Mouse (Mus musculus) forebrain, embryonic 14.5 days (tissue): ENCODE measurements at regions not wholly inside any gene's neighbourhood (a gene's known extent, or its start where the extent isn't known, plus 50 kb on each side); places are given as distances from the start of the nearest gene placed in this dataset.
A peak's percentile ranks its signal among the peaks of the same experiment; 100 is the strongest.

ENCODE experiments used
- ATAC-seq: fragments of 200-750 bp; cut with Nextera tagmentation; 2 replicates; pipeline ENCODE4 v1.8.0; 2017; ENCODE audit warnings: mild to moderate bottlenecking, moderate library complexity
- DNase-seq: peaks from one replicate; pipeline ENCODE4 v3.0.0-alpha.2; 2015; ENCODE audit warnings: low spot score
- H3K27ac ChIP-seq: fragments of 300-500 bp; sonication (generic); 2 replicates; pipeline ENCODE4 v1.5.1; 2014; ENCODE audit warnings: low read depth, mild to moderate bottlenecking, control low read depth, low read length, moderate library complexity
- H3K27me3 ChIP-seq: fragments of 300-500 bp; sonication (generic); replicated peaks from 2 replicates; pipeline ENCODE4 v1.6.1; 2014; ENCODE audit warnings: low read length, control low read depth, mixed read lengths; ENCODE audit not compliant: control insufficient read depth, insufficient read depth
- H3K36me3 ChIP-seq: fragments of 300-500 bp; sonication (generic); 2 replicates; pipeline ENCODE4 v1.6.1; 2014; ENCODE audit warnings: low read length, control low read depth; ENCODE audit not compliant: control insufficient read depth, insufficient read depth
- H3K4me1 ChIP-seq: fragments of 300-500 bp; sonication (generic); 2 replicates; pipeline ENCODE4 v1.6.1; 2014; ENCODE audit warnings: antibody characterized with exemption, low read length, control low read depth; ENCODE audit not compliant: control insufficient read depth, insufficient read depth
- H3K4me2 ChIP-seq: fragments of 300-500 bp; sonication (generic); 2 replicates; pipeline ENCODE4 v1.6.1; 2014; ENCODE audit warnings: mild to moderate bottlenecking, control low read depth, low read length
- H3K4me3 ChIP-seq: fragments of 300-500 bp; sonication (generic); 2 replicates; pipeline ENCODE4 v1.5.1; 2014; ENCODE audit warnings: low read depth, low read length, control low read depth
- H3K9ac ChIP-seq: fragments of 300-500 bp; sonication (generic); 2 replicates; pipeline ENCODE4 v1.6.1; 2014; ENCODE audit warnings: mild to moderate bottlenecking, low read length, control low read depth, moderate library complexity
- H3K9me3 ChIP-seq: fragments of 300-500 bp; sonication (generic); replicated peaks from 2 replicates; pipeline ENCODE4 v1.6.1; 2016; ENCODE audit warnings: low read length, control low read depth, mixed read lengths; ENCODE audit not compliant: control insufficient read depth
- WGBS: fragments of 180-500 bp; shearing (Covaris S2); extraction: QIAGEN DNeasy Blood & Tissue Kit; methylation state at CpG from one replicate; pipeline ENCODE4 v1.1.7; 2014; 5-methylcytosine and 5-hydroxymethylcytosine counted together

GRCm38 (mm10) chr15:87201055-87201454 lies 343.0 kb upstream of the Fam19a5 start:
- Histone ChIP-seq H3K9ac (no peak overlapping the region), H3K9me3 (no peaks in the 10 kb centered on the region), H3K4me1 (no peaks in the 10 kb centered on the region; the same call in 1 of the 2 replicates), H3K4me3 (no peak overlapping the region), H3K27ac (0 out of 2 replicates have a peak overlapping the region, but pooled peaks have one; percentile 22), H3K36me3 (no peaks in the 10 kb centered on the region), H3K27me3 (no peaks in the 10 kb centered on the region), H3K4me2 (no peak overlapping the region)
- 13% methylated on average over 7 of the region's 7 CpGs for WGBS
- no peak for ATAC-seq
- peak; percentile 31 for DNase-seq

GRCm38 (mm10) chr15:87229951-87230350 lies 314.1 kb upstream of the Fam19a5 start:
- DNase-seq (no peak), ATAC-seq (no peak)
- no peaks in the 10 kb centered on the region for H3K36me3 ChIP-seq
- no peak overlapping the region for H3K9ac ChIP-seq
- 68% methylated on average over 3 of the region's 3 CpGs for WGBS
- H3K4me3 ChIP-seq: no peak overlapping the region
- no peak overlapping the region for H3K27ac ChIP-seq
- H3K4me2 ChIP-seq: no peak overlapping the region
- no peaks in the 10 kb centered on the region for H3K4me1 ChIP-seq
- H3K27me3 ChIP-seq: no peaks in the 10 kb centered on the region
- H3K9me3 ChIP-seq: no peaks in the 10 kb centered on the region

GRCm38 (mm10) chr15:87236096-87236495 lies 308.0 kb upstream of the Fam19a5 start:
- 37% methylated on average over 3 of the region's 3 CpGs for WGBS
- H3K9me3 ChIP-seq: no peaks in the 10 kb centered on the region
- no peaks in the 10 kb centered on the region for H3K27me3 ChIP-seq
- DNase-seq (peak; percentile 24), ATAC-seq (no peak)
- H3K36me3 ChIP-seq: no peaks in the 10 kb centered on the region
- H3K4me1 ChIP-seq: no peaks in the 10 kb centered on the region
- no peak overlapping the region for H3K27ac ChIP-seq
- H3K4me2 ChIP-seq: no peak overlapping the region
- no peak overlapping the region for H3K9ac ChIP-seq
- no peak overlapping the region for H3K4me3 ChIP-seq

GRCm38 (mm10) chr15:87239057-87239456 lies 305.0 kb upstream of the Fam19a5 start:
- no peak overlapping the region for H3K9ac ChIP-seq
- ATAC-seq (no peak), DNase-seq (no peak)
- H3K36me3 ChIP-seq: no peaks in the 10 kb centered on the region
- no peak overlapping the region for H3K4me2 ChIP-seq
- H3K27me3 ChIP-seq: no peaks in the 10 kb centered on the region
- no peak overlapping the region for H3K4me3 ChIP-seq
- H3K9me3 ChIP-seq: no peaks in the 10 kb centered on the region
- 97% methylated on average over 11 of the region's 11 CpGs for WGBS
- no peak overlapping the region for H3K27ac ChIP-seq
- H3K4me1 ChIP-seq: no peaks in the 10 kb centered on the region

- Histone ChIP-seq H3K36me3 (no peaks in the 10 kb centered on the region), H3K4me1 (no peaks in the 10 kb centered on the region), H3K9ac (no peak overlapping the region), H3K4me2 (no peak overlapping the region), H3K27me3 (no peaks in the 10 kb centered on the region), H3K4me3 (no peak overlapping the region), H3K27ac (no peak overlapping the region), H3K9me3 (no peaks in the 10 kb centered on the region)
- WGBS: 88% methylated on average over 6 of the region's 6 CpGs
- ATAC-seq: no peak
- no peak for DNase-seq
These were observed 282.6 kb upstream of the Fam19a5 start for GRCm38 (mm10) chr15:87261497-87261896.

- Histone ChIP-seq H3K9me3 (no peaks in the 10 kb centered on the region), H3K4me3 (no peak overlapping the region), H3K4me1 (no peaks in the 10 kb centered on the region), H3K27me3 (no peaks in the 10 kb centered on the region), H3K36me3 (no peaks in the 10 kb centered on the region), H3K27ac (no peak overlapping the region), H3K4me2 (no peak overlapping the region), H3K9ac (no peak overlapping the region)
- ATAC-seq (no peak), DNase-seq (no peak)
These were observed 279.2 kb upstream of the Fam19a5 start for GRCm38 (mm10) chr15:87264906-87265305.

GRCm38 (mm10) chr15:87290987-87291529 lies 253.0 kb upstream of the Fam19a5 start:
- no peaks in the 10 kb centered on the region for H3K36me3 ChIP-seq
- no peak overlapping the region for H3K9ac ChIP-seq
- H3K4me1 ChIP-seq: no peaks in the 10 kb centered on the region
- no peak overlapping the region for H3K27ac ChIP-seq
- WGBS: 80% methylated on average over 7 of the region's 7 CpGs
- H3K9me3 ChIP-seq: no peaks in the 10 kb centered on the region
- no peak overlapping the region for H3K4me2 ChIP-seq
- DNase-seq: no peak
- H3K27me3 ChIP-seq: no peaks in the 10 kb centered on the region
- no peak for ATAC-seq
- H3K4me3 ChIP-seq: no peak overlapping the region

GRCm38 (mm10) chr15:87319896-87320295 lies 224.2 kb upstream of the Fam19a5 start:
- ATAC-seq (no peak), DNase-seq (no peak)
- Histone ChIP-seq H3K27me3 (no peaks in the 10 kb centered on the region), H3K9ac (no peak overlapping the region), H3K36me3 (no peaks in the 10 kb centered on the region), H3K27ac (no peak overlapping the region), H3K9me3 (no peaks in the 10 kb centered on the region), H3K4me3 (no peak overlapping the region), H3K4me1 (no peaks in the 10 kb centered on the region), H3K4me2 (no peak overlapping the region)

- Histone ChIP-seq H3K4me3 (no peak overlapping the region), H3K36me3 (no peaks in the 10 kb centered on the region), H3K27ac (no peak overlapping the region), H3K9me3 (no peaks in the 10 kb centered on the region), H3K27me3 (no peaks in the 10 kb centered on the region), H3K4me1 (no peaks in the 10 kb centered on the region), H3K9ac (no peak overlapping the region), H3K4me2 (no peak overlapping the region)
- ATAC-seq (no peak), DNase-seq (peak; percentile 29)
- WGBS: 69% methylated on average over 12 of the region's 12 CpGs
These were observed 222.8 kb upstream of the Fam19a5 start for GRCm38 (mm10) chr15:87321067-87321985.
